Mouse (Mus musculus) heart, embryonic 15.5 days (tissue): ENCODE results near the gene Stk39. TPM values are rescaled to one million over a fixed set of nuclear protein-coding genes. Genes with fewer than 3 reads are reported as not detected.

ENCODE experiments used
- ATAC-seq: fragments of 200-750 bp; cut with Nextera tagmentation; replicated peaks from 2 replicates; pipeline ENCODE4 v1.8.0; 2017; ENCODE audit warnings: low read depth, moderate TSS enrichment; ENCODE audit not compliant: insufficient number of reproducible peaks, insufficient read depth, low FRiP score
- H3K27ac ChIP-seq: fragments of 300-500 bp; sonication (generic); 2 replicates; pipeline ENCODE4 v1.5.1; 2015; ENCODE audit warnings: mild to moderate bottlenecking, inconsistent platforms
- H3K27me3 ChIP-seq: fragments of 300-500 bp; sonication (generic); 2 replicates; pipeline ENCODE4 v1.6.1; 2015; ENCODE audit warnings: inconsistent platforms
- H3K36me3 ChIP-seq: fragments of 300-500 bp; sonication (generic); 2 replicates; pipeline ENCODE4 v1.6.1; 2015; ENCODE audit warnings: mild to moderate bottlenecking, inconsistent platforms
- H3K4me1 ChIP-seq: fragments of 300-500 bp; sonication (generic); replicated peaks from 2 replicates; pipeline ENCODE4 v1.6.1; 2015; ENCODE audit warnings: inconsistent platforms
- H3K4me2 ChIP-seq: fragments of 300-500 bp; sonication (generic); 2 replicates; pipeline ENCODE4 v1.6.1; 2015; ENCODE audit warnings: inconsistent platforms, mild to moderate bottlenecking, moderate library complexity
- H3K4me3 ChIP-seq: fragments of 300-500 bp; sonication (generic); 2 replicates; pipeline ENCODE4 v1.5.1; 2015; ENCODE audit warnings: mild to moderate bottlenecking, inconsistent platforms
- H3K9ac ChIP-seq: fragments of 300-500 bp; sonication (generic); 2 replicates; pipeline ENCODE4 v1.6.1; 2015; ENCODE audit warnings: mild to moderate bottlenecking, inconsistent platforms
- H3K9me3 ChIP-seq: fragments of 300-500 bp; sonication (generic); replicated peaks from 2 replicates; pipeline ENCODE4 v1.6.1; 2016; ENCODE audit warnings: inconsistent platforms
- WGBS: fragments of 180-500 bp; shearing (Covaris S2); methylation state at CpG from one replicate; pipeline ENCODE4 v1.1.7; 2015; ENCODE audit warnings: mixed read lengths; 5-methylcytosine and 5-hydroxymethylcytosine counted together
- polyA plus RNA-seq: library from polyadenylated mRNA; unstranded; fragments of >200 nt; fragmentation: Nextera tagmentation; extraction: Ambion mirVana; gene quantifications from 2 replicates; pipeline ENCODE4 v1.2.1, GENCODE M21; 2015

The Stk39 gene
- polyA plus RNA-seq, 1 experiment from 2014 or later: 66.2 TPM

DNA sequence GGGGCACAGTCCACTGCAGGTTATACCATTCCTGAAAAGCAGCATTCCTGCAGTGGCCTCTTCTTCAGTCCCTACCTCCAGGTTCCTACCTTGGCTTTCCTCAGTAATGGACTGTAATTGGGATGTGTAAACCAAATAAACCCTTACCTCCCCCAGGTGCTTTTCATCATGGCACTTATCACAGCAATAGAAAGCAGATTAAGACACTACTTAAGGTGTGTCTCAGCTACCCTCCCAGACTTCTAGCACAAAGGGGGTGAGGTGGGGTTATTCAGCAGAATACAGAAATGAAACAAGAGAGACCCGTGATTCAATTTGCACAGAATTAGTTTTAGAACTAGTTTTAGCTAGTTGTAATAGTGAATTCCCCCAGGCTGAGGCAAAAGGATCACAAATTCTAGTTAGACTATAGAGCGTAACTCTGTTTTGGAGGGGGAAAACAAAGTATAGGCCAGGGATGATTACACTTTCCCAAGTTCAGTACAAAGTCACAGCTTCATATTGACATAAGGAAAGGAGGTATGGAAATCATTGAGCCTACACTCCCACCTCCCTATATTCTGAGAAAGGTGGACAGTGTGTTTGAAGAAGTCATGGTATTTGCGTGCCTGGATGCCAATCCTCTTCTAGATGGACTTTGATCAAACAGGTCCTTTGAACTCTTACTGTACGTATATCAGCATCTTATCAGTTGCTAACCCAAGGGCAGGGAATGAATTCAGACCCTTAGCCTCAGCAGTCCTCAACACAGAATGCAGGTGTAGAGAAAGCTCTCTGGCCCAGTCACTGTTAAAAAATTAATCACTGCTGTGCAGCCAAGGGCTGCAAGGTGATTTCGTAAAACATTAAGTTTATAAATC lies 279.2 kb downstream of the Stk39 start:
- Histone ChIP-seq H3K4me2 (no peak overlapping the region), H3K36me3 (no peaks in the 10 kb centered on the region), H3K4me3 (no peak overlapping the region), H3K9me3 (no peaks in the 10 kb centered on the region), H3K27me3 (no peaks in the 10 kb centered on the region), H3K4me1 (no peaks in the 10 kb centered on the region), H3K9ac (no peak overlapping the region), H3K27ac (no peak overlapping the region)
- whole genome bisulfite sequencing: 70% methylated on average over 5 of the region's 5 CpGs
- no peak for ATAC-seq

DNA sequence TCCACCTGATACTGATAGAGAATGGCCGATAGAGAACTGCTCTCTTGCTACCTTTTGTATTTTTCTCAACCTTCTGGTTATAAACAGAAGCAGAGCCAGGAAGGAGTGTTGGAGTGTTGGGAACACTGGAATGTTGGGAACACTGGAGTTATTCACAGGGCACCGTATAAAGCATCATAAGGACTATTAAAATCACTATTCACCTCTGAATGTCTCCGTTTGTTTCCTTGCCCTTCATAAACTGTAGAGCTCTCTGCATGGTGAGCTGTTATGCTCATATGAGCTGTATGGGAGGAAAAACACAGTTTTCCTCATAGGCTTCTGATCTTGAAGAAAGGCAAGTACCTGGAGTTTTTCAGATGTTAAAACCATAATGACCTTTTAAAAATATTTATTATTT lies 295.6 kb downstream of the Stk39 start:
- 0 out of 2 replicates have a peak, but pooled peaks cover under 1% of the 10 kb centered on the region for H3K4me1 ChIP-seq

DNA sequence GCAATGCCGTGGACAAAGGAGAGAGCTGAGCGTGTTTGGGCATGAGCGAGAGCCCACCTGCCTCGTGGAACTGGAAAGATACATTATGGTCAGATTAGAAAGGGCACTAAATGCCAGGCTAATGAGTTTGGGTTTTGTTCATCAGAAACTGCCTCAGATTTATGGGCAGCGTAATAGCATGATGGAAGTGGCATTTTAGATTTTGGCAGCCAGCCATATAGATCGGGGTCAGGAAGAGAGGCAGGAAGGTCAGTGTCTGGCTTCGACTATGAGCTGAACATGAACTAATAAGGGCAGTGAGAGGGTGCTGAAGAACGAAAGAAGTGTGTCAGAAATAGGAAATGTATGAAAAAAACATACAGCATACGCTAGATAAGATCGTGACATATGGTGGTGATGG lies 300.8 kb downstream of the Stk39 start:
- ATAC-seq: no peak
- 51% methylated on average over 10 of the region's 10 CpGs for WGBS
- no peak overlapping the region for H3K27ac ChIP-seq
- H3K27me3 ChIP-seq: no peaks in the 10 kb centered on the region
- H3K4me3 ChIP-seq: no peak overlapping the region
- H3K4me1 ChIP-seq: 0 out of 2 replicates have a peak, but pooled peaks cover 2% of the 10 kb centered on the region
- H3K36me3 ChIP-seq: no peaks in the 10 kb centered on the region
- no peaks in the 10 kb centered on the region for H3K9me3 ChIP-seq
- H3K9ac ChIP-seq: no peak overlapping the region
- no peak overlapping the region for H3K4me2 ChIP-seq

More for the DNA sequence above, 295.6 kb downstream of the Stk39 start:
- H3K4me2 ChIP-seq: no peak overlapping the region
- no peak overlapping the region for H3K4me3 ChIP-seq
- H3K9ac ChIP-seq: no peak overlapping the region
- H3K27ac ChIP-seq: no peak overlapping the region
- 82% methylated on average over 3 of the region's 3 CpGs for WGBS
- H3K27me3 ChIP-seq: no peaks in the 10 kb centered on the region
- no peak for ATAC-seq
- no peaks in the 10 kb centered on the region for H3K9me3 ChIP-seq
- no peaks in the 10 kb centered on the region for H3K36me3 ChIP-seq

GRCm38 (mm10) chr2:68162012-68162411 lies 310.1 kb downstream of the Stk39 start:
- ATAC-seq: no peak
- Histone ChIP-seq H3K9me3 (no peaks in the 10 kb centered on the region), H3K36me3 (no peaks in the 10 kb centered on the region), H3K27me3 (no peaks in the 10 kb centered on the region), H3K9ac (no peak overlapping the region), H3K4me3 (no peak overlapping the region), H3K27ac (no peak overlapping the region), H3K4me1 (no peaks in the 10 kb centered on the region), H3K4me2 (no peak overlapping the region)
- WGBS: 73% methylated on average over 4 of the region's 4 CpGs

- Histone ChIP-seq H3K4me2 (no peak overlapping the region), H3K27ac (no peak overlapping the region), H3K27me3 (no peaks in the 10 kb centered on the region), H3K36me3 (no peaks in the 10 kb centered on the region), H3K4me1 (no peaks in the 10 kb centered on the region), H3K4me3 (no peak overlapping the region), H3K9ac (no peak overlapping the region), H3K9me3 (no peaks in the 10 kb centered on the region)
- WGBS: 80% methylated on average over 2 of the region's 2 CpGs
- ATAC-seq: no peak
Measured at GRCm38 (mm10) chr2:68160566-68160965, 311.5 kb downstream of the Stk39 start.

Other genes with a start within 250 kb of the Stk39 start
- gene 4933409G03Rik, start 110.1 kb upstream of the Stk39 start, polyA plus RNA-seq: not detected in 2 replicates
- not detected in 2 replicates for gene 4932414N04Rik, start 184.2 kb upstream of the Stk39 start, polyA plus RNA-seq